Mouse (Mus musculus): ENCODE results near the gene Cd302. TPM values are rescaled to one million over a fixed set of nuclear protein-coding genes. Genes with fewer than 3 reads are reported as not detected.

Gene Cd302
- polyA plus RNA-seq, 1 experiment from 2014 or later: 49.5 TPM

DNA sequence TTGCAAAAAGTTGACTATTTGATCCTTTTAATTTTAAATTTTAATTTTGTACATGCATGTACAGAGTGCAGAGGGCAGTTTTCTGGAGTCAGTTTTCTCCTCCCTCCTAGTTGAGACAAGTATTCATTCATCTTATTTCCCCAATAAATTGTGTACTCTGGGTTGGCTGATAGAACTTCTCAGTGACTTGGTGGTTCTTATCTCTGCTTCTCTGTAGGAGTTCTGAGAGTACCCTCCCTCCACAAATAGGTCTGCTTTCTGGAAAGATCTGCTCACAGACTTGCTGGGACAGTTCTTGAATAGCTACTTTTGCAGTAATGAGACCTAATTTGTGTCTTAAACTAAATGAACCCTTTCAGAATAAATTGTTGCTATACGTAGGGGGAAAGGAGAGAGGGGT, 55.8 kb downstream of the Cd302 start:
- H3K4me3 ChIP-seq (ENCODE audit: low read length): no peak overlapping the region

DNA sequence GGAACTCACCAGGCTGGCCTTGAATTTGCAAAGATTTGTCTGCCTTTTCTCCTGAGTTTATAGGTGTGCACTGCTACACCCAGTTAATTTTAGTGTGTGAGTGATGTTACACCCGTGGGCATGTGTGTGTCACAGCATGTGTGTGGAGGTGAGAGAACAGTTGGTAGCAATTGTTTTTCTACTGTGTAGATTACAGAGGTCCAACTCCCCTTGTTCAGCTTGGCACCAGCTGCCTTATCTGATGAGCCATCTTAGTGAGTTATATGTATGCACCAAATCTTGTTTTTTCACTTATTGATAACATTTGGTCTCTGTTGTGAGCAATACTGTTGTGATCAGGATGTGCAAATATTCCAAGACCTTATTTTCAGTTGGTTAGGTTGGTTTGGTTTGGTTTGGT, 60.8 kb downstream of the Cd302 start:
- Histone ChIP-seq H3K4me1 (replicated peaks; ENCODE audit: control insufficient read depth, insufficient read depth, low read length) (peaks cover 6% of the 10 kb centered on the region), H3K4me3 (ENCODE audit: low read length) (no peak overlapping the region), H3K36me3 (ENCODE audit: control insufficient read depth, insufficient read depth, low read length) (no peaks in the 10 kb centered on the region), H3K4me2 (ENCODE audit: low read depth, low read length) (no peak overlapping the region), H3K27ac (ENCODE audit: low read length) (no peak overlapping the region), H3K27me3 (ENCODE audit: control insufficient read depth, insufficient read depth, low read depth, low read length) (no peaks in the 10 kb centered on the region), H3K9me3 (ENCODE audit: control insufficient read depth, low read length) (no peaks in the 10 kb centered on the region), H3K9ac (ENCODE audit: low read length) (no peak overlapping the region)
- 56% methylated on average over 1 of the region's 1 CpGs for WGBS
- no peak for ATAC-seq (ENCODE audit: low read depth)

More for the DNA sequence above, 55.8 kb downstream of the Cd302 start:
- Histone ChIP-seq H3K9ac (ENCODE audit: low read length) (no peak overlapping the region), H3K27ac (ENCODE audit: low read length) (no peak overlapping the region), H3K27me3 (ENCODE audit: control insufficient read depth, insufficient read depth, low read depth, low read length) (no peaks in the 10 kb centered on the region), H3K36me3 (ENCODE audit: control insufficient read depth, insufficient read depth, low read length) (peaks cover 16% of the 10 kb centered on the region), H3K9me3 (ENCODE audit: control insufficient read depth, low read length) (no peaks in the 10 kb centered on the region), H3K4me1 (replicated peaks; ENCODE audit: control insufficient read depth, insufficient read depth, low read length) (no peaks in the 10 kb centered on the region), H3K4me2 (ENCODE audit: low read depth, low read length) (no peak overlapping the region)
- ATAC-seq (ENCODE audit: low read depth): no peak
- WGBS: 82% methylated on average over 1 of the region's 1 CpGs

DNA sequence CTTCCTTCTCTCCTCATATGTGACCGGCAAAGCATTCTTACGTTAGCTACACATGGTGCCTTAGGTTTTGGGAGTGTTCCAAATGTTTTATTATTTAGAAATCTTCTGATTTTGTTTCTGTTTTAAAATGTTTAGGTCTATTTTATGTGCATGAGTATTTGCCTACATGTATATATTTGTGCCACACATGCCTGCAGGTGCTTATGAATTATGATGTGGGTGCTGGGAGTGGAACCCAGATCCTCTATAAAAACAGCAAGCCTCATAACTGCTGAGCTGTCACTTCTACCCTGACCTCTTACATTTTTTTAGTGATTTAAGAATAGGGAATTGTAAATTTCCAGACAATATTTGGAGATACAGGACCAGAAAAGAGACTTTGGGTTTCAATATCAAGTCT, 62.3 kb downstream of the Cd302 start:
- Histone ChIP-seq H3K4me1 (replicated peaks; ENCODE audit: control insufficient read depth, insufficient read depth, low read length) (peaks cover 9% of the 10 kb centered on the region), H3K27me3 (ENCODE audit: control insufficient read depth, insufficient read depth, low read depth, low read length) (no peaks in the 10 kb centered on the region), H3K4me3 (ENCODE audit: low read length) (no peak overlapping the region), H3K27ac (ENCODE audit: low read length) (no peak overlapping the region), H3K36me3 (ENCODE audit: control insufficient read depth, insufficient read depth, low read length) (no peaks in the 10 kb centered on the region), H3K4me2 (ENCODE audit: low read depth, low read length) (no peak overlapping the region), H3K9me3 (ENCODE audit: control insufficient read depth, low read length) (no peaks in the 10 kb centered on the region), H3K9ac (ENCODE audit: low read length) (no peak overlapping the region)
- ATAC-seq (ENCODE audit: low read depth): no peak
- whole genome bisulfite sequencing: 77% methylated on average over 2 of the region's 2 CpGs

DNA sequence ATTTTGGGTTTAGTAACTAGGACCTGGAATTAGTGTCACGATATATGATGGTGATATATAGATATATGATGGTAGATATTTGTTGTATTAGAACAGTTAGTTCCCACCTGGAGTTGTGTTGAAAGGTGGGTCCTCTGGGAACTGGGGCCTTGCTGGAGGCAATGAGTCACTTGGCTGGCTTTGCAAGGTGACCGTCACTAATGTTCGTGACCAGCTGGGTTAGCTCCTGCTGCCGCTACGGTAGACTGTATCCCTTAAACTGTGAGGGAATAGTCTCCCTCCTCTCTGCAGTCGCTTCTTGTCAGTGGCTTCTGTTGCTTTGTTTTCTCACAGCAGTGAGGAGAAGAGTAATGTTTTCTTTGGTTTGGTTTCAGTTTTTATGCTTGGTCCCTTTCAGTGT, 63.1 kb downstream of the Cd302 start:
- Histone ChIP-seq H3K36me3 (ENCODE audit: control insufficient read depth, insufficient read depth, low read length) (no peaks in the 10 kb centered on the region), H3K4me2 (ENCODE audit: low read depth, low read length) (no peak overlapping the region), H3K27ac (ENCODE audit: low read length) (no peak overlapping the region), H3K4me3 (ENCODE audit: low read length) (no peak overlapping the region), H3K9me3 (ENCODE audit: control insufficient read depth, low read length) (no peaks in the 10 kb centered on the region), H3K4me1 (replicated peaks; ENCODE audit: control insufficient read depth, insufficient read depth, low read length) (peaks cover 13% of the 10 kb centered on the region), H3K9ac (ENCODE audit: low read length) (no peak overlapping the region), H3K27me3 (ENCODE audit: control insufficient read depth, insufficient read depth, low read depth, low read length) (no peaks in the 10 kb centered on the region)
- WGBS: 63% methylated on average over 6 of the region's 6 CpGs
- no peak for ATAC-seq (ENCODE audit: low read depth)

DNA sequence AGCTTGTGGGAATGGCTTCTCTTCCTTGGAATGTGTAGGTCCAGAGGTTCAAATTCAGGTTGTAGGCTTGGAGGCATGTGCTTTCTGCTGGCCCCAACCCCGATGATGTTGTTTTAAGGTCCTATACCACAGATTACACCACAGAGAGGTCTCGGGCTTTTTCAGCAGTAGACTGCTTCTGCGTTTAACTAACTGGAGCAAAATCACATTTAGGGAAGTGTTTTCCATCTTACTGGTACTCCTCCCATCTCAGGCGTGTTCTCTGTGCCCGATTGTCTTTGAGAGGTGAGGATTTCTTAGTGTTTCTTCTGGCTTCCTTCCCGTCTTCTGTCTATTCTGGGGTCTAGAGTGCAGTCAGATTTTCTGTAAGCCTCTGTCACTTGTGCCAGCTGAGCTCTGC, 66.7 kb downstream of the Cd302 start:
- Histone ChIP-seq H3K4me2 (ENCODE audit: low read depth, low read length) (no peak overlapping the region), H3K4me3 (ENCODE audit: low read length) (no peak overlapping the region), H3K36me3 (ENCODE audit: control insufficient read depth, insufficient read depth, low read length) (peaks cover 2% of the 10 kb centered on the region; the same call in 1 of the 2 replicates), H3K9ac (ENCODE audit: low read length) (no peak overlapping the region), H3K27ac (ENCODE audit: low read length) (no peak overlapping the region), H3K9me3 (ENCODE audit: control insufficient read depth, low read length) (no peaks in the 10 kb centered on the region), H3K4me1 (replicated peaks; ENCODE audit: control insufficient read depth, insufficient read depth, low read length) (peaks cover 20% of the 10 kb centered on the region), H3K27me3 (ENCODE audit: control insufficient read depth, insufficient read depth, low read depth, low read length) (no peaks in the 10 kb centered on the region)
- WGBS: 78% methylated on average over 6 of the region's 6 CpGs
- no peak for ATAC-seq (ENCODE audit: low read depth)

DNA sequence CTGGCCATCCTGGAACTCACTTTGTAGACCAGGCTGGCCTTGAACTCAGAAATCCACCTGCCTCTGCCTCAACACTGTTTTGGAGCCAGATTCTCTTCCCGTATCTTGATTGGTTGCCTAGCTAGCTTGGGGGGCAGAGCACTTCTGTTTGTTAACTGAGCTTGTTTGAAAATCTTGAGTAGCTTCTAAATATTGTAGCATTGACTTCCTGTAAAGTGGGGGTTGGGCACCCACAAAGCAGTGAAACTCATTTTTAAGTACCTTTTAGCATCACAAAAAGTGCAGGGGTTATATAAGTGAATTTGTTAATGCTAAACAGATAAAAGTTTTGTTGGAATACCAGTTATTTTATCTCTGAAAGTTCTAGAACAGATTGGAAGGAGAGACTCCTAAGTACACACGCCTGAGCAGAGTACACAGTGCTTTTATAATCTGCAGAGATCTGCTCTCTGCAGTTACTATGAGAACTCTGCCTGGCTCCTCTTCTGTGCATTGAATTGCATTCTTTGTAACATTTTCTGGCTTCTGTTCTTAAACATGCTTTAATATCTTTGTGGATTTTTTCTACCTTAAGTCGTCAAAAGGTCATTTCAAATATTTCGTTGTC, 67.6 kb downstream of the Cd302 start:
- Histone ChIP-seq H3K4me1 (replicated peaks; ENCODE audit: control insufficient read depth, insufficient read depth, low read length) (peaks cover 27% of the 10 kb centered on the region), H3K9me3 (ENCODE audit: control insufficient read depth, low read length) (no peaks in the 10 kb centered on the region), H3K4me3 (ENCODE audit: low read length) (no peak overlapping the region), H3K9ac (ENCODE audit: low read length) (no peak overlapping the region), H3K27me3 (ENCODE audit: control insufficient read depth, insufficient read depth, low read depth, low read length) (no peaks in the 10 kb centered on the region), H3K27ac (ENCODE audit: low read length) (no peak overlapping the region), H3K4me2 (ENCODE audit: low read depth, low read length) (no peak overlapping the region), H3K36me3 (ENCODE audit: control insufficient read depth, insufficient read depth, low read length) (peaks cover 2% of the 10 kb centered on the region; the same call in 1 of the 2 replicates)
- WGBS: 60% methylated on average over 4 of the region's 4 CpGs
- ATAC-seq (ENCODE audit: low read depth): no peak

DNA sequence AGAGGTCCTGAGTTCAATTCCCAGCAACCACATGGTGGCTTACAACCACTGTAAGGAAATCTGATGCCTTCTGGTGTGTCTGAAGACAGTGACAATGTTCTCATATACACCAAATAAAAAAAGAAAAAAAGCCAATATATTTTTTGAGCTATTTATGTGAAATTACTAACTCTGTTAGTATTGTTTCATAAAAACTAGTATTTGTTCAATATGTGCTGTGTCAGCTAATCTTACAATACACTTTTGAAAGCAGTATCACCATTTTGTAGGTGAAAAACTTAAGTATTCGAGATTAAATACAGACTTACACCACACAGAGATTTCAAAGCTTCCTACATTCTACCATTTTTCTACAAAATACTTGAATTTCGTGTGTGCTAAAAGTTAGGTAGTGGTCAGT, 69.6 kb downstream of the Cd302 start:
- Histone ChIP-seq H3K36me3 (ENCODE audit: control insufficient read depth, insufficient read depth, low read length) (peaks cover 2% of the 10 kb centered on the region; the same call in 1 of the 2 replicates), H3K27ac (ENCODE audit: low read length) (no peak overlapping the region), H3K4me2 (ENCODE audit: low read depth, low read length) (no peak overlapping the region), H3K27me3 (ENCODE audit: control insufficient read depth, insufficient read depth, low read depth, low read length) (no peaks in the 10 kb centered on the region), H3K9ac (ENCODE audit: low read length) (no peak overlapping the region), H3K4me1 (replicated peaks; ENCODE audit: control insufficient read depth, insufficient read depth, low read length) (peaks cover 29% of the 10 kb centered on the region), H3K4me3 (ENCODE audit: low read length) (no peak overlapping the region), H3K9me3 (ENCODE audit: control insufficient read depth, low read length) (no peaks in the 10 kb centered on the region)
- ATAC-seq (ENCODE audit: low read depth): no peak
- WGBS: 82% methylated on average over 2 of the region's 2 CpGs

DNA sequence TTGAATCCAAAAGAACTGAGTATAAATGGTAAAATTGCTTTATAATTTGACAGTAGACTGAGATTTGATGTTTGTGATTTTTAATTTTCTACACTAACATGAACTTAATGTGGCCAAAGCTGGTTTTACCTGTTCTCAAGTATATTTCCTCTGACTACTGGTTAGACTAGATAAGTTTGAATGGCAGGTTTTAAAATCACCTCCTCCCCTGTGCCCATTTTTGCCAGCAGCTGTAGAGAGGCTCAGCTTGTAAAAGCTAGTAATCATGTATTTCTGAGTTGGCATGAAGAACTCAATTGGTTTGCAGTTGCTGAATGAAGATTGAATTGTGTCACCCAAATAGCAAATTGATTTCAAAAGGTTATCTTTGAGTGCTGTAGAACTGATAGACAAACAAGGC, 71.8 kb downstream of the Cd302 start:
- no peak overlapping the region for H3K4me2 ChIP-seq (ENCODE audit: low read depth, low read length)
- no peaks in the 10 kb centered on the region for H3K9me3 ChIP-seq (ENCODE audit: control insufficient read depth, low read length)
- peaks cover 37% of the 10 kb centered on the region for H3K4me1 ChIP-seq (replicated peaks; ENCODE audit: control insufficient read depth, insufficient read depth, low read length)
- no peak overlapping the region for H3K9ac ChIP-seq (ENCODE audit: low read length)
- ATAC-seq (ENCODE audit: low read depth): no peak
- H3K27ac ChIP-seq (ENCODE audit: low read length): no peak overlapping the region
- peaks cover 2% of the 10 kb centered on the region; the same call in 1 of the 2 replicates for H3K36me3 ChIP-seq (ENCODE audit: control insufficient read depth, insufficient read depth, low read length)
- no peak overlapping the region for H3K4me3 ChIP-seq (ENCODE audit: low read length)
- no peaks in the 10 kb centered on the region for H3K27me3 ChIP-seq (ENCODE audit: control insufficient read depth, insufficient read depth, low read depth, low read length)

DNA sequence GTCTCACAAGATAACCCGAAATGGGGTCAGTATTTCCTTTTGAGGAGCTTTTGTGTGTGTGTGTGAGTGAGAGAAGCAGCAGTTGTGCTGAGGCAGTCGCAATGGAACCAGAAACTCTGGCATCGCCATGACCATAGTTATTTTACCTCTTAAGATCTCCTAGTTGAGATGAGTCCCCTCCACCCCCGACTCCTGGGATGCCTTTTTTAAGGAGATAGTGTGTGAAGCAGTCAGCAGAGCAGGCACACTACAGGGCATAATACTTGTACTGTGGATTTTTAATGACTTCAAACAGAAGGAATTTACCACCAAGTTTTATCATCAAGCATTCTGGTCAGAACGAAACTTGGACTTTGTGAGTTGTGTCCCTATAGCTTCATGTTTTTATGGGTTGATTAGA, 73.5 kb downstream of the Cd302 start:
- Histone ChIP-seq H3K9ac (ENCODE audit: low read length) (peak overlapping the region; percentile 96), H3K27me3 (ENCODE audit: control insufficient read depth, insufficient read depth, low read depth, low read length) (no peaks in the 10 kb centered on the region), H3K4me1 (replicated peaks; ENCODE audit: control insufficient read depth, insufficient read depth, low read length) (peaks cover 28% of the 10 kb centered on the region), H3K4me3 (ENCODE audit: low read length) (peak overlapping the region; percentile 94), H3K36me3 (ENCODE audit: control insufficient read depth, insufficient read depth, low read length) (peaks cover 2% of the 10 kb centered on the region; the same call in 1 of the 2 replicates), H3K4me2 (ENCODE audit: low read depth, low read length) (peak overlapping the region; percentile 59), H3K27ac (ENCODE audit: low read length) (no peak overlapping the region), H3K9me3 (ENCODE audit: control insufficient read depth, low read length) (no peaks in the 10 kb centered on the region)
- ATAC-seq (ENCODE audit: low read depth): no peak
- 10% methylated on average over 5 of the region's 5 CpGs for WGBS

Data from lung, embryonic 16.5 days (tissue).